Mouse (Mus musculus): ENCODE data around the gene Ppid.

The Ppid gene

GRCm38 (mm10) chr3:79590863-79591792, at the start of gene Ppid:
Ppid (plus strand) TSS chr3:79591342.
- in situ Hi-C loops (cut with MboI, MseI): no loop called here

- in situ Hi-C loops (cut with MboI, MseI): no loop called here
These were observed 48.6 kb upstream of the Ppid start for GRCm38 (mm10) chr3:79542585-79542984.

GRCm38 (mm10) chr3:79548681-79549437, 42.3 kb upstream of the Ppid start:
- in situ Hi-C loops (cut with MboI, MseI): no loop called here

DNA sequence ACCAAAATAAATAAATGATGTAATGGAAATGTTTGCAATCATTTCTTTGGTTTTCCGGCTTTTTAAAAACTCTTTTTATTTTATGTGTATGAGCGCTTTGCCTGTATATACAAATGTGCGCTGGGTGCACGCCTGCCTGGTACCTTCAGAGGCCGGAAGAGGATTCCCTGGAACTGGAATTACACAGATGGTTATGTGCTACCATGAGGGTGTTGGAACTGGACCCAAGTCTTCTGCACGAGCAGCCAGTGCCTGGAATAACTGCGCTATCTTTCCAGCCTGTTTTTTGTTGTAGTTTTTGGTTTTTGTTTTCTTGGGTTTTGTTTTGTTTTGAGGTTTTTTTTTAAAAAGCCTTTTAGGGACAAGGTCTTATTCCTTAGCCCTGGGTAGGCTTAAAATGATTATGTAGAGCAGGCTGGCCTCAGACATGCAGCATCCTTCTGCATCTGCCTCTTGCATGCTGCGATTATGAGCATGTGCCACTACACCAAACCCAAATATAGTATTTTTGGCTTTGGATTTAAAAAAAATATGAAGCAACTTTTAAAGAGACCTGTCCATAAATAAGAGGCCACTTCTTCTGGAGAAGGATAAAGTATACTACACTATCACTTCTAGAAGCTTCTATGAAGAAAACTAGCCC, 41.3 kb upstream of the Ppid start:
- in situ Hi-C loops (cut with MboI, MseI): no loop called here

- in situ Hi-C loops (cut with MboI, MseI): no loop called here
These were observed 39.2 kb upstream of the Ppid start for GRCm38 (mm10) chr3:79551826-79552552.

- in situ Hi-C loops (cut with MboI, MseI): no loop called here
These were observed 37.4 kb upstream of the Ppid start for GRCm38 (mm10) chr3:79553779-79554178.

DNA sequence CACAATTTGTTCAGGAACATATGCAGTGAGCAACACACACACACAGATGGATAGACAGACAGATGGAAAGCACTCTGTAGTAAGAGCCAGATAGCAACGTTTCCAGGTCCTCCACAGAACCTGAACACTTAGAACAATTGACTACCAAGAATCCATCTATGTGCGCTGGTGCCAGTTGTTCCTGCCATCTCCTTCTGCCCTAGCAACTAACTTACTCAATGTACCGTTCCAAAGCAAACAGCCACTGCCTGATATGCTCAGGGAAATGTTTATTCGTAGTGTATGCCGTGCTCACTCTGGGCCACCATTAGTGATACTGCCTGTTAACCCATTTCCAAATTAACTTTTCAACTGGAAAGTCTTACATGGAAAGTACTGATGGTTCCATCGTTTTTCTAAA, 36.1 kb upstream of the Ppid start:
- in situ Hi-C loops (cut with MboI, MseI): no loop called here

DNA sequence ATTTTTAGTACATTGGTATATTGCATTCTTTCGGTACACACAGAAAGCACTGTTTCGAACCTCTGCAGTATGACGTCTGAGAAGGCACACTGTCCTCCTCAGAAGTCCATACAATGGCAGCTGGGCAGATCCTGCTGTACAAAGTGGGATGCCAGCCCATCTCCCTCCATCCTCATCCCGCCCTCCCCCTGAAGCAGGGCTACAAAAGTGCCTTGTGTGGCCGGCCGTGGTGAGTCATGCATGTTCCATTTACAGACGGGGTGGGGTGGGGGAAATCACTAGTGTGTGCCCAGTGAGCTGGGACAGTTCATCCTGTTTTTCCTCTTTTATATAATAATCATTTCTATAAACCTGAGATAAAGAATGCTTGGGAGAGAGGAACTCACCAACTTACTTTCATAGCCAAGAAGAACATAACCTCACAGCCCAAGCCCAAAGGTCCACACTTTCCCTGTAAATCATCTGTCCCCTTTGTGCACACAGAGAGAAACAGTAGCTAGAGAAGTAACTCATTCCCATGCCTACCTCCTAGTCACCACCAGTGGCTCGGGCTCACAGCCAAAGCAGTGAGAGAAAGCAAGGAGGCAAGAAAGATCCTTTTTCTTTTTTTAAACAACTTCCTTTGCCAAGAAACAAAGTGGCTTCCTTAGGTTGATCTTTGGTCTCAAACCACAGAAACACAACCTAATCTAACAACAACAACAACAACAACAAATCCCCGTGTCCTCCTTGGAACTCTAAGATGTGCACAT, 31.9 kb upstream of the Ppid start:
- in situ Hi-C loops (cut with MboI, MseI): no loop called here

DNA sequence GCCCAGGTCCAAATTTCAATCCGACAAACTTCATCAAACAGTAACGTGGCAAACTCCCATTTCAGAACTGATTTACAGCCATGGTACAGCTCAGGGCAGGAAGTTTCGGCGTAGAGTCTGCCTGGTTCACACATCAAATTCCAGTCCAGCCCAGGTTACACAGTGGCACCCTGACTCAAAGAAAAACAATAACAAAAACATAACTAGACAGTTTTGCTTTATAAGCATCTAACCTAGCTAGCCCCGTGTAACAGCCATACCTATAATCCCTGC, 31.4 kb upstream of the Ppid start:
- in situ Hi-C loops (cut with MboI, MseI): no loop called here

- in situ Hi-C loops (cut with MboI, MseI): no loop called here
These were observed 30.6 kb upstream of the Ppid start for GRCm38 (mm10) chr3:79560555-79560954.

GRCm38 (mm10) chr3:79561784-79562715, 29.1 kb upstream of the Ppid start:
- in situ Hi-C loops (cut with MboI, MseI): no loop called here

DNA sequence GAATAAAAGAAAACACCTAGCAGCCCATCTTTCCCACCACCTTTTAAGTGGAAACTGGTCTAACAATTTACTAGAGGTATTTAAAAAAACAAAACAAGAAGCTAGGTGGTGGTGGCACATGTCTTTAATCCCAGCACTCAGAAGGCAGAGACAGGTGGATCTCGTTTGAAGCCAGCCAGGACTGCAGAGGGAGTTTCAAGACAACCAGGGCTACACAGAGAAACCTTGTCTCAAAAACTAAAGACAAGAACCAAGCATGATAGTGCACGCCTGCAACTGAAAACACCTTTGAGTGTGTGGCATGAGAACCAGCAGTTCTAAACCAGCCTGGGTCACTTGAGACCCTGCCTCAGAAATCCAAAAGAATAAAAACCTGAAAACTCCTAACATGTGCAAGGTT, 27.6 kb upstream of the Ppid start:
- in situ Hi-C loops (cut with MboI, MseI): no loop called here

DNA sequence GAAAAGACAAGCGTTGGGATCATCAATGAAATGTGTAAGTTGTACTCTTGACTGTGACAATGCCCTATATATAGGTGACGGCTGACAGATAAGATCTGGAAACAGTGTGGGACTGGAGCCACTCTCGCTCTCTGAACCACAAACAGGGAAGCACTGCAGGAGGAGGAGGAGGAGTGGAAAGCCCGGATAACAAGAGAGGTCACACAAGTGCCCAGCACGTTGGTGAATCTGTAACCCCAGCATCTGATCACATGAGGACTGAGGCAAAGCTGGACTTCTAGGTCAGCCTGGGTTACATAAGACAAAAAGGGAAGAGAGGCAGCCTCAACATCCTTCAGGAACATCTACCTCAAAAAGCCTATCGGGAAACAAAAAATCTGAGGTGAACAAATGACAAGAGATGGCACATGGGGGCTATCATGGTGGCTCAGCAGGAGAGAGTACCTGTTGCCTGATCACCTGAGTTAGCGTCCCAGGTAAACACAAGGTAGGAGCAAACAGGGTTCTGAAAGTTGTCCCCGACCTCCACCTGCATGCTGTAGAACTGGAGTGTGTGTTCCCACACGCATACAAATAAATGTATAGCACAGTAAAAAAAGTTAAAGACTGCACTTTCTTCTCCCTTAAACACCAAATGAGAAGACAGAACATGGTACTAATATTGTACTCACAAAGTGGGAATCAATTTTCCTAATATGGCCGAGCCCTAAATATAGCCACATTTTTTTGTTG, 26.1 kb upstream of the Ppid start:
- in situ Hi-C loops (cut with MboI, MseI): no loop called here

DNA sequence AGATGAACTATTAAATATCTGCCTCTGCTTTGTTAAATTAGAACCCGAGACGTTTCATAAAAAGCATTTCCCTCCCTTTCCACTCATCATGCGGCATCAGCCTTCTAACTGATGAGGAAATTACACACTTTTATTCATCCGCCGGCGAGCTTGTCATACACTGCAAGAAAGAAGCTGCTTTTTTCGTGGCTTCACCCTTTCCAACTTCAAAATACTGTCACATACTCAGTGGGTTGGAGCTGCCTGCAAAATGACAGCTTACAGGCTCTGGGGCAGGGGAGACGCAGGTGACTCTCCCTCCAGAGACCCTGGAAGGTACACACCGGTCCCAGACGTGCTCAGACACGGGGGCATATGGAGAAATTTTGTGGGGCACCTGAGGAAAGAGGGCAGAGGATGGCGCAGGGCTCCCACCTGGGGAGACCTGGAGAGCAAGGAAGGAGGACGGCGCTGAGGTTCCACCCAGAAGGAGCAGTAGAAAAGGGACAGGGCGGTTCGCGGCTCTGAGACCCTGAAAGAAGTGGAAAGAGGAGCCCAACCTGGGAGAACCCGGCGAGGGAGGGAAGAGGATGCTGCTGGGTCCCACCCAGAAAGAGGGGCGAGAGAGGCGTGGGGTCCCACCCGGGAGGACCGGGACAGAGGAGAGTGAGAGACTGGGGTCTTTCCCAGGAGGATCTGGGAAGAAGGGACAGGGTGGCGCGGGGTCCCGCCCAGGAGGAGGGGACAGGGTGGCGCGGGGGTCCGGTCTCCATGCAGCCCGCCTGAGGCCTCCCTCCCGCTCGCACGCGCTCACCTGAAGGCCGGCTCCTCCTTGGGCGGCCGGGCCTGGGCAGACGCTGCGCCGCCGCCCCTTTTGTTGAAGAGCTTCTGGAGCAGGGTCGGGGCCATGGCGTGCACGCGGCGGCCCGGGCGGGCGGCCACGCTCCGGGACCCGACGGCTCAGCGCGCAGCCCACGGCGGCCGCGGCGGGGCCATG, 24.1 kb upstream of the Ppid start:
- in situ Hi-C loops (cut with MboI, MseI): no loop called here

GRCm38 (mm10) chr3:79567703-79568362, 23.3 kb upstream of the Ppid start, which contains the start of gene Fnip2:
Fnip2 (minus strand) TSS chr3:79567796.
- in situ Hi-C loops (cut with MboI, MseI): no loop called here

- in situ Hi-C loops (cut with MboI, MseI): no loop called here
These were observed 22.4 kb upstream of the Ppid start for GRCm38 (mm10) chr3:79568629-79569350.

DNA sequence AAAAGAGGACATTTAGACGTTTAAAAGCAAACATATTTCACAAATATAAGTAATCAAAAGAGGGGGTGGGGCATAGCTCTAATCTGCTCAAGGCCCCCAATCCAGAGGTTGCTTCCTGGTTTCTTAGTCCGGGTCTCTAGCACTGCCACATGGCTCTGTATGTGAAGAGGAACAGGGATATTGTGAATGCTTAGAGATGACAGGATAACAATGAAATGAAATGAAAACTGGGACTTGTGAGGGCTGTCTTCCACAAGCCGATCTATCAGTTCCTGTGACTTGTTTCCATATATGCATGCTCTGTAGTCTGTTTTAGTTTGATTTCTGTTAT, 21.8 kb upstream of the Ppid start:
- in situ Hi-C loops (cut with MboI, MseI): no loop called here
